Mouse (Mus musculus): ENCODE measurements at regions not wholly inside any gene's neighbourhood (a gene's known extent, or its start where the extent isn't known, plus 50 kb on each side); places are given as distances from the start of the nearest gene placed in this dataset.

DNA sequence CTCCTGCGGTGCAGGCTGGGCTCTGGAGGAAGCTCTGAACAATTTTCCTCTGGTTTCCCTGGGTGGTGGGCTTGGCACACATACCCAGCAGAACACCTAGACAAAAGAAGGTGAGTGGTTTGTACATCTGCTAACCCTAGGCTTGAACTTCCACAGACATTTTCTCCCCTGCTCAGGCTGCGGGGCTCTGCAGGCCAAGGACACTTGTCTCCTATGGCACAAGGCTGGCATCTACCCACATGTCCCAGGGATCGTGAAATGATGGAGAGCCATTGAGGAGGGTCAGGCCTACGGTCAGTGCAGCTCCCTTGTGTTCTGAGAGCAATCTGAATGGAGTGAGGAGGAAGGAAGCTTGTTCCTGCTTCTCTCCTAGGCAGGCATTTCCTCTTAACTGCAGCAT, 150.4 kb upstream of the Irx1 start:
- Histone ChIP-seq H3K27me3 (replicated peaks; ENCODE audit: control insufficient read depth, insufficient read depth, low read length) (peaks cover 8% of the 10 kb centered on the region; the same call in 1 of the 2 replicates), H3K27ac (ENCODE audit: low read length) (no peak overlapping the region), H3K36me3 (ENCODE audit: control insufficient read depth, insufficient read depth) (no peaks in the 10 kb centered on the region), H3K9ac (replicated peaks; ENCODE audit: low read depth, low read length) (no peak overlapping the region), H3K4me3 (replicated peaks; ENCODE audit: low read length) (no peak overlapping the region), H3K4me1 (replicated peaks; ENCODE audit: control insufficient read depth, insufficient read depth, low read length) (no peaks in the 10 kb centered on the region), H3K9me3 (ENCODE audit: control insufficient read depth, low read length) (no peaks in the 10 kb centered on the region), H3K4me2 (ENCODE audit: low read length) (no peak overlapping the region)
- no peak for ATAC-seq
- WGBS: 86% methylated on average over 4 of the region's 4 CpGs

DNA sequence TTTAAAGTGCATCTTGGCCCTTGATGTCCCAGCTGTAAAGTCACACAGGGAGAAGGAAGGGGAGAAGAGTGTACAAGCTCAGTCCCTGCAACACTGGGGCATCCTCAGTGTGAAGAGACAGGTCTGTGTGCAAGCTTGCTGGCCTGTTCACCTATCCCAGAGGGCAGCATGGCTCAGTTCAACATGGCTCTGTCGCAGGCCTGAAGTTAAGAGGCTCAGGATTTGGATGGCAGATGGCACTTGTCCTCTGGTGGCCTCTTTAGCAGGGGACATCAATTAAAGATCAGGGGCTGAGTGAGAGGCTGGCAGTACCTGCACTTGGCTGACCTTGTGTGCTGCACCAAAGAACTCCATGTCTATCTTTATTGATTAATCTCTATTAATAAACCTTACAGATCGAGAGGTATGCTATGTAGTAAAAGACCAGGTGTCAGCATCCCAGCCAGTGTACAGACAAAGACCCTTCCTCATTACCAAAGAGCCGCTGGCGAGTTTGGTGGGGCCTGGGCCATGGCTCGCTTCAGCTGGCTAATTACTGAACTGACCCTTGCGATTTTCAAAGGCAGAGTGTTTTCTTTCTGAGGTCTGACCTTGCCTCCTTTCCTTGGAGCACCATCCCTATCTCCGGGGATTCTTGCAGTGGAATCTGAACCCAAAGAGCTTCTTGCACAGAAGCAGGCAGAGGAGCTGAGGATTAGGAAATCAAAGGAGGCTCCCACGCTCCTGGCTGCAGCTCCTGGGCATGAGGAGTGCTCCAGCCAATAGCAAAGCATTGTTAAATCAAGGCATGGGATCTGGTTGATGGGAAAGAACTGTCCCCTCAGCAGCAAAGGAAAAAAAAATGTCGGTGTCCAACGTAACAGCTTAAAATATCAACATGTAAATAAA, 151.5 kb upstream of the Irx1 start:
- no peak overlapping the region for H3K4me2 ChIP-seq (ENCODE audit: low read length)
- ATAC-seq: no peak
- WGBS: 32% methylated on average over 10 of the region's 10 CpGs
- no peaks in the 10 kb centered on the region for H3K9me3 ChIP-seq (ENCODE audit: control insufficient read depth, low read length)
- H3K36me3 ChIP-seq (ENCODE audit: control insufficient read depth, insufficient read depth): no peaks in the 10 kb centered on the region
- H3K4me3 ChIP-seq (replicated peaks; ENCODE audit: low read length): no peak overlapping the region
- no peak overlapping the region for H3K9ac ChIP-seq (replicated peaks; ENCODE audit: low read depth, low read length)
- no peaks in the 10 kb centered on the region for H3K4me1 ChIP-seq (replicated peaks; ENCODE audit: control insufficient read depth, insufficient read depth, low read length)
- H3K27ac ChIP-seq (ENCODE audit: low read length): no peak overlapping the region
- peaks cover 8% of the 10 kb centered on the region; the same call in 1 of the 2 replicates for H3K27me3 ChIP-seq (replicated peaks; ENCODE audit: control insufficient read depth, insufficient read depth, low read length)

DNA sequence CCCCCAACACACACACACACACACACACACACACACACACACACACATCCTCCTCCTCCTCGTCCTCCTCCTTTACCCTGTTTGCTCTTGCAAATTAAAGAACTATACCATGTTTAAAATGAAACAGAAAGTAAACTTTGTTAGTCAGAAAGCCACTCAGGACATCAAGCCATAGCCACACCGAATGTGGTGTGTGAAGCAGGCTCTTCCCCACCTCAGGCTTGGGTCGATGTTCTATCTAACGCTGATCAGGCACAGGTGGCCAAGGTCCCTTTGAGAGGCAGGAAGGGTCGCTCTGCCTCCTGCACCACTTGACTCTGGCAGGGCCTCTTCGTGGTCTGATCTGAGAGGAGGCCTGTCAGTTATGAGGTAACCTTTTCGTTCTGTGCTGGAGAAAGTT, 156.9 kb upstream of the Irx1 start:
- Histone ChIP-seq H3K9me3 (ENCODE audit: control insufficient read depth, low read length) (no peaks in the 10 kb centered on the region), H3K9ac (replicated peaks; ENCODE audit: low read depth, low read length) (no peak overlapping the region), H3K36me3 (ENCODE audit: control insufficient read depth, insufficient read depth) (no peaks in the 10 kb centered on the region), H3K27me3 (replicated peaks; ENCODE audit: control insufficient read depth, insufficient read depth, low read length) (peaks cover 15% of the 10 kb centered on the region), H3K4me3 (replicated peaks; ENCODE audit: low read length) (no peak overlapping the region), H3K4me2 (ENCODE audit: low read length) (no peak overlapping the region), H3K4me1 (replicated peaks; ENCODE audit: control insufficient read depth, insufficient read depth, low read length) (peaks cover 14% of the 10 kb centered on the region), H3K27ac (ENCODE audit: low read length) (no peak overlapping the region)
- ATAC-seq: no peak
- 24% methylated on average over 7 of the region's 7 CpGs for WGBS

DNA sequence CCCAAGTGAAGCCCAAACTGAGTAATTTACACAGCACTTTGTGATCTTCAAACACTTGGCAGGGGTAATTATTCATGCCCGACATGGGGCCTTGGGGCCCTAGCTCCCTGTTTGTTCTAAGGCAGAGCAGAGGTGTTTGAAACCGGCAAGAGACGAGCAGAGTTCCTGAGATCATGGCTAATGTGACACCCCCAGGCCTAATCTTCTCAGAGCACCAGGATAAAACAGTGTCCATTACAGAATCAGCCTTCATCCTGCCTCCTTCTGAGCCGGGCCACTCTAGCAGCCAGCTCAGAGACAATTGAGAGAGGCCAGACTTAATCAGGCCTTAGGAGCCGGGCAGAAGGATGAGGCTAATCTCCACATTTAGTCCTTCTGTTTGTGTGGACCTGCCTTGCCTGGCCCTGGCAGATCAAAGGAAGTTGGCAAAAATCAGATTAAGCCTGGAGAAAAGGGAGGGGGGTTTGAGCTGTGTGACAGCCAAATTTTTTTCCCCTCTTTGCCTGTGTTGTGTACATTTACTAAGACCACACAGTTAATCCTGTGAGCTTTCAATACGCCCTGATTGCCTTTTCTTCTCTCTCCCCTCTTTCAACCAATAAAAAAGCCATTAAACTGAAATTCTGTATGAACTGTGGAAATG, 157.5 kb upstream of the Irx1 start:
- no peak overlapping the region for H3K9ac ChIP-seq (replicated peaks; ENCODE audit: low read depth, low read length)
- no peaks in the 10 kb centered on the region for H3K9me3 ChIP-seq (ENCODE audit: control insufficient read depth, low read length)
- 6% methylated on average over 6 of the region's 6 CpGs for WGBS
- no peak overlapping the region for H3K4me2 ChIP-seq (ENCODE audit: low read length)
- H3K36me3 ChIP-seq (ENCODE audit: control insufficient read depth, insufficient read depth): no peaks in the 10 kb centered on the region
- peak; percentile 57 for ATAC-seq
- H3K27me3 ChIP-seq (replicated peaks; ENCODE audit: control insufficient read depth, insufficient read depth, low read length): peaks cover 15% of the 10 kb centered on the region
- no peak overlapping the region for H3K4me3 ChIP-seq (replicated peaks; ENCODE audit: low read length)
- no peak overlapping the region for H3K27ac ChIP-seq (ENCODE audit: low read length)
- H3K4me1 ChIP-seq (replicated peaks; ENCODE audit: control insufficient read depth, insufficient read depth, low read length): peaks cover 14% of the 10 kb centered on the region

DNA sequence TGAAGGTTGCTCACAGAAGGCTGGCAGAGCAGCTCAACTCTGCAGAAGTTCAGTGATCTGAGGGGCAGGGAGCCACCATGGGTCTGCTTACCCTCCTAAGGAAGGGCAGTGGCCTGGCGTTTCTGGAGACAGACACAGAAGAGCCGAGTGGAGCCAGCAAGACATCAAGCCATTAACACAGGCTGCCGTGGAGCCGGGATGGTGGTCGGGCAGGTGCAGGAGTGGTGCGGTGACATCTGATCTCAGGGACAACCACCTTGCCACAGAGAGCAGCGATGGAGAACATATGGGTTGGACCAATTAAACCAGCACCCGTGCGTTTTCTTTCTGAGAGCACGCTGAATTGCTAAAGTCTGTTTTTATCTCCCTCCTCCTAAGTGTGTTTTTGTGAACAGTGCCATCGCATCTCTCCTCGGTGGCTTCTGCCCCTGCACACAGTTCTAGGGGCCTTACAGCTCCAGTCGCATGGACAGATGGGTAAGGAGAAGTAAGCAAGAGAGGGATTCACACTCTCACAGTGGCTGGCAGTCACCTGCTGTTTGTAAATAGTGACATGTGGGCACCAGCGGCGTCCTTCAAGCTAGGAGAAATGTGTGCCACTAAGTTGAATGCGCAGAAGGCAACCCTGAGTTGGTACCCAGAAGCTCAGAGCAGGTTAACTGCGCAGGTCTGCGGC, 158.2 kb upstream of the Irx1 start:
- 0 out of 2 replicates have a peak, but pooled peaks have one; percentile 33 for ATAC-seq
- H3K27me3 ChIP-seq (replicated peaks; ENCODE audit: control insufficient read depth, insufficient read depth, low read length): peaks cover 15% of the 10 kb centered on the region
- peaks cover 14% of the 10 kb centered on the region for H3K4me1 ChIP-seq (replicated peaks; ENCODE audit: control insufficient read depth, insufficient read depth, low read length)
- no peak overlapping the region for H3K27ac ChIP-seq (ENCODE audit: low read length)
- H3K36me3 ChIP-seq (ENCODE audit: control insufficient read depth, insufficient read depth): no peaks in the 10 kb centered on the region
- H3K4me3 ChIP-seq (replicated peaks; ENCODE audit: low read length): no peak overlapping the region
- no peak overlapping the region for H3K4me2 ChIP-seq (ENCODE audit: low read length)
- no peaks in the 10 kb centered on the region for H3K9me3 ChIP-seq (ENCODE audit: control insufficient read depth, low read length)
- no peak overlapping the region for H3K9ac ChIP-seq (replicated peaks; ENCODE audit: low read depth, low read length)
- WGBS: 37% methylated on average over 18 of the region's 18 CpGs

DNA sequence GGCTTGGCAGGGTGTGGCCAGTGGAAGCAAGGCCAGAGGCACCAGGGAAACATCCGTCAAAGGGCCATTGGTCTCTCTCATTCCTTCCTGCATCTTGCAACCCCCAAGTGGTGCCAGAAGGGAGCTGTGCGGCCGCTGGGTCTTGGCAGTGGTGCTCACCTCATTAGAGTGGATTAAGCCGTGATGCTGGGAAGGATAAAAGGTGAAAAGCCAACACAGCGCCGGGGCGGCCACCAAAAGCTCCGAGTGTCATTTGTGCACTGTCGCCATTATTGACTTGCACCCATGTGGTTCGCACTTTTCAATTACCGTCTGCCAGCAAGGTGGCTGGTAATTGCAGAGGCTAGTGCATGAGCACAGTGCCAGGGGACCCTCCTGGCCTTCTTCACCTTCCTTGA, 158.7 kb upstream of the Irx1 start:
- Histone ChIP-seq H3K4me3 (replicated peaks; ENCODE audit: low read length) (no peak overlapping the region), H3K27ac (ENCODE audit: low read length) (no peak overlapping the region), H3K9me3 (ENCODE audit: control insufficient read depth, low read length) (no peaks in the 10 kb centered on the region), H3K4me2 (ENCODE audit: low read length) (no peak overlapping the region), H3K4me1 (replicated peaks; ENCODE audit: control insufficient read depth, insufficient read depth, low read length) (peaks cover 14% of the 10 kb centered on the region), H3K9ac (replicated peaks; ENCODE audit: low read depth, low read length) (no peak overlapping the region), H3K36me3 (ENCODE audit: control insufficient read depth, insufficient read depth) (no peaks in the 10 kb centered on the region), H3K27me3 (replicated peaks; ENCODE audit: control insufficient read depth, insufficient read depth, low read length) (peaks cover 13% of the 10 kb centered on the region)
- 6% methylated on average over 11 of the region's 11 CpGs for WGBS
- 0 out of 2 replicates have a peak, but pooled peaks have one; percentile 32 for ATAC-seq

DNA sequence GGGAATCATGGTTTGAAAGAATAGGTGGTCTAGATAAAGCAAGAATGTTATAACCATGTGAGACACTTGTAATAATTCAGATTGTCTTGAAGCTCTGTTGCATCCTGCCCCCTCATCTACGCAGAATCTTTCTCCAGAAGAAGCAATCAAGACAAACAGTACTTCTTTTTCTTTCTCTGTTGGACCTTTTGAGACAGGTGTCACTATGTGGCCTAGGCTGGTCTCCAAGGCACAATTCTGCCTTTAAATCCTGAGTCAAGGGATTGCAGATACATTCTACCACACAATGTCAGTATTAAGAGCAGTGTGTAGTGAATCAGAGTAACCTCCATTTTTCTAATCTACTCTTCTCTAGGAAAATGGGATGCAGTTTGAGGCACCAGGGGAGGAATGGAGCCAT, 164.8 kb upstream of the Irx1 start:
- no peak overlapping the region for H3K4me3 ChIP-seq (replicated peaks; ENCODE audit: low read length)
- H3K4me1 ChIP-seq (replicated peaks; ENCODE audit: control insufficient read depth, insufficient read depth, low read length): no peaks in the 10 kb centered on the region
- H3K27me3 ChIP-seq (replicated peaks; ENCODE audit: control insufficient read depth, insufficient read depth, low read length): peaks cover 1% of the 10 kb centered on the region
- no peak overlapping the region for H3K4me2 ChIP-seq (ENCODE audit: low read length)
- WGBS: 92% methylated on average over 1 of the region's 1 CpGs
- ATAC-seq: no peak
- no peaks in the 10 kb centered on the region for H3K9me3 ChIP-seq (ENCODE audit: control insufficient read depth, low read length)
- no peak overlapping the region for H3K9ac ChIP-seq (replicated peaks; ENCODE audit: low read depth, low read length)
- no peaks in the 10 kb centered on the region for H3K36me3 ChIP-seq (ENCODE audit: control insufficient read depth, insufficient read depth)
- H3K27ac ChIP-seq (ENCODE audit: low read length): no peak overlapping the region

DNA sequence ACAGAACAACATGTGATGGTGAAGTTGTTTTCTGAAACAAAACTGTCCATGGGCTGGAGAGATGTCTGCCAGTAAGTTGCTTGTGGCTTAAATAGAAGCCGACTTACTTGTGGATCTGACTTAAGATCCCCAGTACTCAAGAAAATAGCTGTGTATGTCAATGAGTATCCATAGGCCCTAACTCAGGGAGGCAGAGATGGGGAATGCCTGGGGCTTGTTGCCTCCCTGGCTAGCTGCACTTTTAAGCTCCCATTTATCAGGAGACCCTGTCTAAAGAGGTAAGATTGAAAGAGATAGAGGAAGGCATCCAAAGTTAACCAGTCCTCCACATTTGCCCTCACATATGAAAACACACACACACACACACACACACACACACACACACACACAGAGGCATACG, 167.8 kb upstream of the Irx1 start:
- Histone ChIP-seq H3K36me3 (ENCODE audit: control insufficient read depth, insufficient read depth) (no peaks in the 10 kb centered on the region), H3K27ac (ENCODE audit: low read length) (no peak overlapping the region), H3K27me3 (replicated peaks; ENCODE audit: control insufficient read depth, insufficient read depth, low read length) (no peaks in the 10 kb centered on the region), H3K4me3 (replicated peaks; ENCODE audit: low read length) (no peak overlapping the region), H3K4me1 (replicated peaks; ENCODE audit: control insufficient read depth, insufficient read depth, low read length) (no peaks in the 10 kb centered on the region), H3K9ac (replicated peaks; ENCODE audit: low read depth, low read length) (no peak overlapping the region), H3K4me2 (ENCODE audit: low read length) (no peak overlapping the region), H3K9me3 (ENCODE audit: control insufficient read depth, low read length) (no peaks in the 10 kb centered on the region)
- WGBS: 92% methylated on average over 2 of the region's 2 CpGs
- ATAC-seq: no peak

DNA sequence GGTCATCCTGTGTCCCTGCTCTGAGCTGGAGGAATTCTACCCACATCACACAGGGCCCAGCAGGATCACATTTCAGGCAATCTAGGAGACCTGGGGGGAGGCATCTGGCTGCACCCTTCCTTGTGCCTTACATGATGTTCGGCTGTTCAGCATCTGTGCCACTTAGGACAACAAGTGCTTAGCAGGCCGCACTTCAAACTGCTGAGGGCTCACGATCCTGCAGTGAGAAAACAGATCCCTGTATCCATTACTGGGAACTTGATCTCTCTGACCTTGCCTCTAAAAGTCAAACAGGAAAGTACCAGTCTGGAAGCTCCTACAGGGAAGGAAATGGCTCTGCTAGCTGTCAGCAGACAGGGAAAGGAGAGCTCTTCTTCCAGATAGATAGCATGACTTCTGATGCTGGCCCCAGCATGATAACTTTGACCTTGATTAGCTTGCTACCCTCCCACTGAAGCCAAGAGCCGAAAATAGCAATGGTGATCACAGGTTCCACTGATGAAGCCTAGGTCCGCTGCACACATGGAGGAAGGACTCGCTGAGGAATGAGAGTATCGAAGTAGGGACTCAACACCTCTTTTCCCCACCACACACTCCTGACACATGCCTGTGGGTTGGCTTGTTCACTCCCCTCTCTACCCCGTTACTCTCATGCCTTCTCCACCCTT, 170.7 kb upstream of the Irx1 start:
- no peaks in the 10 kb centered on the region for H3K27me3 ChIP-seq (replicated peaks; ENCODE audit: control insufficient read depth, insufficient read depth, low read length)
- no peaks in the 10 kb centered on the region for H3K36me3 ChIP-seq (ENCODE audit: control insufficient read depth, insufficient read depth)
- H3K4me3 ChIP-seq (replicated peaks; ENCODE audit: low read length): no peak overlapping the region
- no peak overlapping the region for H3K4me2 ChIP-seq (ENCODE audit: low read length)
- no peaks in the 10 kb centered on the region for H3K4me1 ChIP-seq (replicated peaks; ENCODE audit: control insufficient read depth, insufficient read depth, low read length)
- WGBS: 87% methylated on average over 8 of the region's 8 CpGs
- H3K9ac ChIP-seq (replicated peaks; ENCODE audit: low read depth, low read length): no peak overlapping the region
- H3K9me3 ChIP-seq (ENCODE audit: control insufficient read depth, low read length): no peaks in the 10 kb centered on the region
- ATAC-seq: no peak
- H3K27ac ChIP-seq (ENCODE audit: low read length): no peak overlapping the region

All from forebrain, embryonic 16.5 days (tissue).